Mouse (Mus musculus) embryo, embryonic 10.5 days (tissue): ENCODE data around the gene Impdh2.
A peak's percentile ranks its signal among the peaks of the same experiment; 100 is the strongest.

Source experiments
- DNase-seq: peaks from one replicate; pipeline ENCODE4 v3.0.0-alpha.2; 2015; ENCODE audit warnings: low spot score

The Impdh2 gene

GRCm38 (mm10) chr9:108569381-108570206, 9.5 kb downstream of the Impdh2 start, which contains the start of gene Dalrd3:
Gene Dalrd3 (plus strand): TSS chr9:108569886.
- peak; percentile 97 for DNase-seq

DNA sequence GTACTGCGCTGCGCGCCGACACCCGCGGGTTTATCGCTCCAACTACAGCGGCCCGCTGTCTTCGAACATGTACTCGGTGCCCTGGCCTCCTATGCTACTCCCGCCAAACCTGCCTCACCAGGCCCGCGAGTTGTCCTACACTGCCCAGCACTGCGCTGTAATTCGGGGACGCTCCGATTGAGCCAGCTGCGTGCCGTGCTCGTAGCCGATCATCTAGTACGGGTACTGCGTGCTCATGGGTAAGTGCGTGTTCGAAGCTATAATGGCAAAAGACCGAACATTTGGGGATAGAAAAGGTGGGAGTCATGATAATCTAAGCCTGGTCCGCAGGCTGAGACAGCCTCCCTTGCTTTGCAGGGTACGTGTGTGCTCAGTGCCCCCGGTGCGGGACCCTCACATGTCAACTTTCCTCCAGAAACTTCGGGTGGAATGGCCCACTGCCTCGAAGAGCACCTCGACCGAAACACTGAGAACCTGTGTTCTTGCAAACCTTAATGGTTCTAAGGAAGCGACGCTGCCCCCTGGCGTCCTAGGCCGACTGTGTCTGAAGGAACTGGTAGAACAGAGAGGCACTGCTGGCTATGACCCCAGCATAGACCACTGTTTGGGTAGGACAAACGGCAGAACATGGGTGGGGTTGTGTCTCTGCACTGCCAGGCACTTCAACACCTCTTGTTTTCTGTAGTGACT, 10.3 kb downstream of the Impdh2 start:
- peak; percentile 90 for DNase-seq

DNA sequence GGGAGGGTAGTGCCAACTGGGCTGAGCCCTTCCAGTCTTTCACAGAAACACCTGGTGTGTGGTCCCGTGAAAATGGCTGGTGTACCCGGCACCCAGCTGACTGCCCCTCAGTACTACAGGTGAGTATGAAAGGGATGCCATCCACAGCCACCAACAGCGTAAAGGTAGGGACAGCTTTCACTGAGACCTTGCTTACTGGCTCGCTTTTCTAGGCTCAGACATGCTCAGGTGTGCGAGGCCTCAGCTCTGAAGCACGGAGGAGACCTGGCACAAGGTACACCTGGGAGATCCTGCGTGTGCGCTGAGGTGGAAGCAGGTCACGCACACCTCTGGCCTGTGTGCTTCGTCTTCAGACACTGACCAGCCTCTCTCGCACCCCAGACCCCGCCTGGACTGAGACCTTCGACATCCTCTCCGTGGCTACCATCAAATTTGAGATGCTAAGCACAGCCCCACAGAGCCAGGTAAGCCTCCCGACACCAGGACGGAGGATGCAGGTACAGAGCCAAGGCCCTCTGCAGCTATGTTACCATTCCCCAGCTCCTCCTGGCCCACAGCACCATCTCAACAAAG, 11.4 kb downstream of the Impdh2 start:
- no peak for DNase-seq

DNA sequence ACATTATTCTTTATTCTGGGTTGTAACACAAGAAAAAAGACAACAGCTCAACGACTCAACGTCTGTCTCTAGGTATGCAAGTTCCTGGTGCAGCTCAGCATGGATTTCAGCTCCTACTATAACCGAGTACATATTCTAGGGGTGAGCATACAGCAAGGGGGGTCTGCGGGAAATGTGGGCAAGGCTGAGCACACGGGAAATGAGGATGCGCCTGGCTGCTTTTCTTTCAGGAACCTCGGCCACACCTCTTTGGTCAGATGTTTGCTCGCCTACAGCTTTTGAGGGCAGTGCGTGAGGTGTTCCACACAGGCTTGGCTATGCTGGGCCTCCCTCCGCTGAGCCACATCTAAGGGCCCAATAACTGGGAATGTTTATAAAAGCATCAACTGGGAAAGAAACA, 12.2 kb downstream of the Impdh2 start:
- no peak for DNase-seq

- DNase-seq = peak; percentile 83
Observed at GRCm38 (mm10) chr9:108573774-108574690, 13.9 kb downstream of the Impdh2 start.

GRCm38 (mm10) chr9:108574921-108575320, 14.8 kb downstream of the Impdh2 start:
- DNase-seq = no peak

GRCm38 (mm10) chr9:108575321-108576297, 15.5 kb downstream of the Impdh2 start:
- DNase-seq = no peak

- DNase-seq = no peak
Observed at GRCm38 (mm10) chr9:108577025-108577424, 16.9 kb downstream of the Impdh2 start.

DNA sequence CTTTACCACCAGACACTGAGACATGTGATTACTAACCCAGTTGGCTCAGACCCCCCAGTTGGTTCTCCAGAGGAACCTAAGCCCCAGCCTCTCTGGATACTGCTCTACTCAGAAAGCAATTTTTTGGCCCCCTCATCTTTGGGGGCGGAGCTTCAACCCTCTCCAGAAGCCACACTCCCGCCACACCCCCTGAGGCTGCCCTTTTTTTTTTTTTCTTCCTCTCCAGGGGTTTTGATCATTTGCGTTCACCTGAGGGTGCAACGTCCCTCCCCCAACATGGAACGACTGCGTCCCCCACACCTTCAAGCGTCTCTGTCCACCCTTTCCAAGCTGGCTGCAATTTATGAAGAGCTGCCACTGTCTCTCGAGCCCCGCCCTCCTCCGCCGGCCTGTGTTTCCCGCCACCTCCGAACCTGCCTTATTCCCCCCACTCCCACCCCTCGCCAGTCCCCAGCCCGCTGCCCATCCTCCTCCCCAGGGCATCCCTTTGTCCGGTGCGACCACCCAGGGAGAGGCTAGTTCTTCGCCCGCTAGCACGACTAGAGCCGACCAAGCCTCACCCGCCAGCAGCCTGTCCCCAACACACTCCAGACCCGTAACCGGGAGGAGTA, 18.0 kb downstream of the Impdh2 start:
- DNase-seq = peak; percentile 72

DNA sequence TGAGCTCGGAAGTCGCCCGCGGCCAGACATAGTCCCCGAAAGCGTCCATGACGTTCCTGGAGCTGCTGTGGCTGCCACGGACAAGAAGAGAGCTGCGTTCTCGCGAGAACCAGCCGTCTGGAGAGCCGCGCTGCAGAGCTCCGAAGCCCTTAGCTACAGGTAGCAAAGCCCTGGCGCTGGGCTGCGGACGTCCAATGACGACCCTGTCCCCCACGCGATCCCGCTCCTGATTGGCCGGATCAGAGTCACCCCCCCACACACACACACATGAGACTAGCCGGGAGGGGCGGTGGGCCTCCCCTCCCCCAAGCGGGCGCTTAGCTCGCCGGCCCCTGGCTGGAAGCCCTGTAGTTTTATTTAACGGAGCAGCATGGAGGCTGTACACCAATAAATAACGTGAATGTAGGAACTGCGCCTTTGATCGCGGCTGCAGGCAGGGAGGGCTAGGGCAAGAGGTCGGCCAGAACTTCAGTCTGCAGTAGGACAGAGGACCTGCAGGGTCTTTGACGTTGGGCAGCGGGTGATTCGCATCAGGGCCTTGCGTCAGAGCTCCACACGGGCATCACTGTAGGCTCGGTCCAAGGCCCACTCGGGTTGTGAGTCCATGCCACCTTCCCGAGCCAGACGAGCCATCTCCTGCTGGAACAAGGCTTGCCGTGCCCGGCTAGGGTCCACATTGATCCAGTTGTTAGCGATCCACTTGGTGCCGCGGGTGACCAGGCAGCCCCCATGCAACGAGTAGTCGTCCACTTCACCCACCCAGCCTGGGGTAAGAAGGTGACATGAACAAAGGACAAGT, 18.7 kb downstream of the Impdh2 start, which contains the start of gene Wdr6:
Gene Wdr6, minus strand, starts transcription at position 195 of the 799 bp plus-strand sequence.
- DNase-seq = peak; percentile 98

DNA sequence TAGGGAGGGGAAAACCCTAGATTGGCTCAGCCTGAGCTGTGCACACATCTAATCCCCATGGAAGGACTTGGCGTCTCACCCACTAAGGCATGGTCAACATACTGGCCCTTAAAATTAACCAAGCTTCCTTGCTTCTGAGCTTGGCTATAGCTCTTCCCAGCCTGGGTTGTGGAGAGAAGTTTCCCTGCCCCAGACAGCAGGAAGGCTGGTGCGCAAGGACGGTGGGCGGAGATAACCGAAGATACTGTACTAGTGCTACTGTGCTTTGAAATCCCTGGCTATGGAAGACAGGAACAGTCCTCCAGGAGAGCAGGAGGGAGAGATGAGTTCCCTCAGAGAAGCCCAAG, 19.2 kb downstream of the Impdh2 start:
- DNase-seq = no peak

DNA sequence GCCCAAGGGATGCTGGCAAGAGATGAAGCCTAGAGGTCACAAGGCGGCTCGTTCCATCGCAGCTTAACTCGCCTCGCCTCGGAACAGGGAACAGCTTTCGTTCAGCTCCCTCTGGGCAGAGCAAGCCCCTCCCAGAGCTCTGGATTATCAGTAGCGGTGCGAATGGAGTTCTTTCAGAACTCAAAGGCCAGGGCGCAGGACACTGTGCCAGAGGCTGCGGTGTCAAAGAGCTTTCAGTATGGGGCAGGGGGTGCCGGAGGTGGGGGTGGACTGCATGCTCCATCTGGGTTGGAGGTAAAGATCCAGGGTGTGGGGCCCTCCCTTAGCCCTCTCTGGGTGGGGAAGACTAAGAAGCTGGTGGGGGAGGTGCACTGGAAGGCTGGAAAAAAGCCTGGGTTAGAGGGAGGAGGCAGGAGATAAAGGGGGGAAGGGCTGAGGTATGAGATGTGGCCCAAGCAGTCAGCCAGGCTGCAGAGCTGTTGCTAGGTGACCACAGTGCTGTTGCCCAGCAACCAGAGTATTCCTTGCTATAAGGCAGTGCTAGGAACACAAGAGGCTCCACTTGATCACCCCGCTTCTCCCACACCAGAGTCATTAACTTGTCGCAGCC, 27.6 kb downstream of the Impdh2 start:
- peak; percentile 98 for DNase-seq

GRCm38 (mm10) chr9:108589229-108589628, 29.1 kb downstream of the Impdh2 start:
- DNase-seq = no peak

DNA sequence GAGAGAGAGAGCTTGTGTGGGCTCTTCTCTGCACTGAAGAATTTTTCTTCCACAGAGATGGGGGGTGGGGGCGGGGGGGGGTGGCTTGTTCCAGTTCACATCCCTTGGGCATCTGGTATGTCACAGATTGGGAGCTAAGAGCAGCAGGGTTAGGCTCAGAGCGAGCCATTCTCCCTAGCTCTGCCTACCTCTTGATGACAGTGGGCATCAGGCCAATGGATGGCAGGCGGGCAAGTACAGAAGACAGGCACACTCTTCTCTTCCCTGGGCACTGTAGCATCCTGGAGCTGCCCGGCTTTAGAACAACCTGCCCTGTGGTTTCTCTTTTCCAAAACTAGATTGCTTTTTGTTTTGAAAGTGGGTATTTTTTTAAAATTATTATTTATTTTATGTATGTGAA, 31.4 kb downstream of the Impdh2 start:
- DNase-seq = no peak

DNA sequence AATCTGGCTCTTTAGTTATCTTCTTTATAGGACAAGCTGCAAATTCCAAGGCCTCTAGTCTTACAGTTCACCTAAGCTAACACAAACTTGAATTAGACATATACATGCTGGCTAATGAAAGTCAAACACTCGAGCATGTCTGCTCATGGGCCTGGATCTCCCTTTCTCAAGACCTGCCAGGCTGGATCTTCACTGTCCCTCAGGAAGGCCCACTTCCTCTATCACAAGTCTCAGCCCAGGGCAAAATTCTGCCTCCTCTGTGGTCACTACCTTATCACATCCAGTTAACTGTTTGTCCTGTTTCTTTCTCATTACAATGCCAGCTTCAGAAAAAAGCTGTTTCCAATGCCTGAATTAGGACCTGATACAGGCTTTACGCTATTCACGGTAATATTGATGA, 34.3 kb downstream of the Impdh2 start:
- DNase-seq = no peak

DNA sequence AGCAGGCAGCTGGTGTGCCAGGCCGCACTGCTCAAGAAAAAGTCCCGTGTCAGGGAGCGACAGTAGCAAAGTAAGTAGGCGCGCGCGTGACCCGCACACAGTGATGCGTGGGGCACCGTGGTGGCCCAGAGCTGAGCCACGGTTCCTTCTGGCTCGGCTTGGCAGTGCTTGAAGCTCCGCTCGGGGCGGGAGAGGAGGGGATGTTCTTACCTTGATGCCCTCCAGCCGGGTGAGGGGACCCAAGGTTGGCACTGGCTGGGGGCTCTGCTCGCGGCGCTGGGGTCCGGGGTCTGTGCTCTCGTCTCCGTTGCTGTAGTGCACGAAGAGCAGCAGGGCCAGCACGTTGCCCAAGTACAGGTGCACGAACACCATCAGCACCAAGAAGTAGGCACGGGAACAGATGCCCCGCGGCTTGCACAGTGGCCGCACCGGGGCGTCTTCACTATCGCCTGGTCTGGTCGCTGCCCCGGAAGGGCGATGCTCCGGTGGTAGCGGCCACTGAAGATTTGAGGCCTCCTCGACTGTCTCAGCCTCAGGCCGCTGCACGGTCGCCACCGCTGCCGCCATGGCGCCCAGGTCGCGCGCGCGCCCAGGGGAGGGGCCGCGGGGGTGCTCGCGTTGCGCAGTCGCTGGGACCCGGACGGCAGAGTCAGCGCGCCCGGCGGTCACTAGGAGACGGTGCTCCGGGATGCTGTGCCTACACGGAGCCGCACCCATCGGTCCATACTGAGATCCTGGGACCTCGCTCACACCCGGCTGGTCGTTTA, 37.1 kb downstream of the Impdh2 start, which contains the start of gene P4htm:
Gene P4htm, minus strand, starts transcription at position 670 of the 767 bp plus-strand sequence.
- DNase-seq = peak; percentile 70

DNA sequence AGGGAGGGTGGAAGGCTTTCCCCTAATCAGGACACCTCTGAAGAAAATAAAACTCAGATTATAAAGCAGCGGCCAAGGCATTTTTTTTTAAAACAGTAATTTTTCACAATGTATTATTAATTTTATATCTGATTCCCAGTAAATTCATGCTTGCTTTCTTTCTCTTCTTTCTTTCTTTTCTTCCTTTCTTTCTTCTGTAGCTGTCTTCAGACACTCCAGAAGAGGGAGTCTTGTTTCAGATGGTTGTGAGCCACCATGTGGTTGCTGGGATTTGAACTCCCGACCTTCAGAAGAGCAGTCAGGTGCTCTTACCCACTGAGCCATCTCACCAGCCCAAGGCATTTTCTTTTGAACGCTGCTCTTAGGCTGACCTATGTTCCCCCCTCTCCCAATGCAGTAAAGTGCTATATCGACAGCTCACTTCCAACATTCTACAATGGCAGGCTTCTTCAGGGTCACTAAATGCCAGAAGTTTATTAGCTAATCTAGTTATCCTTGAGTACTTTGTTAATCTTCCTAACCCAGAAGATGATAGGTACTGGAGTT, 39.0 kb downstream of the Impdh2 start:
- DNase-seq = peak; percentile 98

DNA sequence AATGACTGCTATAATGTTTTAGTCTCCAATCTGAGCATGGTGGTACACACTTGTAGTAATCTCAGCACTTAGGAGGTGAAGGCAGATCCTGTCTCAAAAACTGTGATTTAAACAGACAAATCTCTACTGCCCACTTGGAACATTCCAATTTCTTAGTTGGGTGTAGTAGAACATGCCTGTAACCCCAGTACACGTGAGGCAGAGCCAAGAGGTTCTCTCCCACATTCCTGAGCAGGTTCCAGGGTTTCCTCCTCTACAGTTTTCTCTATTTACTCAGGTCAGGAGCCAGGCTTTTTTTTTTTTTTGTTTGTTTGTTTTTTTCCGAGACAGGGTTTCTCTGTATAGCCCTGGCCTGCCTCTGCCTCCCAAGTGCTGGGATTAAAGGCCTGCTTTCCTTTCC, 39.9 kb downstream of the Impdh2 start:
- no peak for DNase-seq
